Mouse (Mus musculus) left cerebral cortex, adult 11 months (tissue): ENCODE measurements around the gene Btnl1.

Experiments
- DNase-seq: peaks from one replicate; pipeline ENCODE4 v3.0.0; 2022; ENCODE audit warnings: low spot score

Btnl1 gene

GRCm38 (mm10) chr17:34376847-34377246, at the start of gene Btnl1:
Btnl1 (plus strand) TSS chr17:34377132.
- DNase-seq = no peak

- DNase-seq = no peak
These were observed 47.1 kb upstream of the Btnl1 start for GRCm38 (mm10) chr17:34329807-34330206.

- no peak for DNase-seq
These were observed 45.7 kb upstream of the Btnl1 start for GRCm38 (mm10) chr17:34331200-34331599.

- no peak for DNase-seq
These were observed 36.1 kb upstream of the Btnl1 start for GRCm38 (mm10) chr17:34340619-34341402.

GRCm38 (mm10) chr17:34344882-34345281, 32.0 kb upstream of the Btnl1 start:
- DNase-seq = no peak

- no peak for DNase-seq
These were observed 31.4 kb upstream of the Btnl1 start for GRCm38 (mm10) chr17:34345486-34345885.

- no peak for DNase-seq
These were observed 30.9 kb upstream of the Btnl1 start for GRCm38 (mm10) chr17:34346041-34346440.

- DNase-seq = peak; percentile 49
These were observed 29.2 kb upstream of the Btnl1 start for GRCm38 (mm10) chr17:34347606-34348308.

GRCm38 (mm10) chr17:34349429-34349828, 27.5 kb upstream of the Btnl1 start:
- DNase-seq = peak; percentile 48

- no peak for DNase-seq
These were observed 22.4 kb upstream of the Btnl1 start, which contains the start of gene Btnl2 for GRCm38 (mm10) chr17:34354539-34354938. Btnl2 (plus strand) TSS chr17:34354822.

- no peak for DNase-seq
These were observed 22.0 kb upstream of the Btnl1 start for GRCm38 (mm10) chr17:34354940-34355339.

- no peak for DNase-seq
These were observed 13.9 kb upstream of the Btnl1 start for GRCm38 (mm10) chr17:34362954-34363546.

GRCm38 (mm10) chr17:34363676-34364310, 13.1 kb upstream of the Btnl1 start:
- no peak for DNase-seq

GRCm38 (mm10) chr17:34365031-34365430, 11.9 kb upstream of the Btnl1 start:
- DNase-seq = no peak

GRCm38 (mm10) chr17:34370563-34370962, 6.4 kb upstream of the Btnl1 start:
- DNase-seq = no peak

- DNase-seq = no peak
These were observed 3.8 kb upstream of the Btnl1 start for GRCm38 (mm10) chr17:34373055-34373709.

- DNase-seq = no peak
These were observed 698 bp downstream of the Btnl1 start for GRCm38 (mm10) chr17:34377450-34378209.

GRCm38 (mm10) chr17:34378716-34379115, 1.8 kb downstream of the Btnl1 start:
- DNase-seq = no peak

GRCm38 (mm10) chr17:34379451-34379850, 2.5 kb downstream of the Btnl1 start:
- no peak for DNase-seq

- DNase-seq = no peak
These were observed 4.9 kb downstream of the Btnl1 start for GRCm38 (mm10) chr17:34381876-34382275.

GRCm38 (mm10) chr17:34383212-34383611, 6.3 kb downstream of the Btnl1 start:
- DNase-seq = no peak
